Mouse (Mus musculus) kidney, adult 9 months (tissue): ENCODE data around the gene Rab37.

Experiments used
- DNase-seq: peaks from one replicate; pipeline ENCODE4 v3.0.0; 2022

Gene Rab37

DNA sequence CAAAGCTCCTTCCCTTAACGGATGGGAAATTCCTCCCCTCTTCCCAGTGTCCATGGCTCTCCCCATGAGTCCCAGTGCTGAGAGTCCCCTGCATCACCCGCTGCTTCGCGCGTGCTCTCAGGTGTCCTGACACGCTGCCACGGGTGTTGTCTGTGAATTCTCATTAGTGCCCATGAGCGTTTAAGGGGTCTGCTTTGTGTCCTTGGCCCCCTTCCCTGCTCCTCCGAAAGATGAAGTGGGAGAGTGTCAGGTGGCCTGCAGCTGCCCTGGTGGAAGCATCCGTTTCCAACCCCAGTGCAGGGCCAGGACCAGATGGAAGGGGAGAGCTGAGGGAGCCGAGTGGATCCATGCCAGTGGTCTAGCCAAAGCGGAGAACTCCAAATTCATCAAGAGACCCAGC, 116.9 kb downstream of the Rab37 start:
- DNase-seq, result no peak

DNA sequence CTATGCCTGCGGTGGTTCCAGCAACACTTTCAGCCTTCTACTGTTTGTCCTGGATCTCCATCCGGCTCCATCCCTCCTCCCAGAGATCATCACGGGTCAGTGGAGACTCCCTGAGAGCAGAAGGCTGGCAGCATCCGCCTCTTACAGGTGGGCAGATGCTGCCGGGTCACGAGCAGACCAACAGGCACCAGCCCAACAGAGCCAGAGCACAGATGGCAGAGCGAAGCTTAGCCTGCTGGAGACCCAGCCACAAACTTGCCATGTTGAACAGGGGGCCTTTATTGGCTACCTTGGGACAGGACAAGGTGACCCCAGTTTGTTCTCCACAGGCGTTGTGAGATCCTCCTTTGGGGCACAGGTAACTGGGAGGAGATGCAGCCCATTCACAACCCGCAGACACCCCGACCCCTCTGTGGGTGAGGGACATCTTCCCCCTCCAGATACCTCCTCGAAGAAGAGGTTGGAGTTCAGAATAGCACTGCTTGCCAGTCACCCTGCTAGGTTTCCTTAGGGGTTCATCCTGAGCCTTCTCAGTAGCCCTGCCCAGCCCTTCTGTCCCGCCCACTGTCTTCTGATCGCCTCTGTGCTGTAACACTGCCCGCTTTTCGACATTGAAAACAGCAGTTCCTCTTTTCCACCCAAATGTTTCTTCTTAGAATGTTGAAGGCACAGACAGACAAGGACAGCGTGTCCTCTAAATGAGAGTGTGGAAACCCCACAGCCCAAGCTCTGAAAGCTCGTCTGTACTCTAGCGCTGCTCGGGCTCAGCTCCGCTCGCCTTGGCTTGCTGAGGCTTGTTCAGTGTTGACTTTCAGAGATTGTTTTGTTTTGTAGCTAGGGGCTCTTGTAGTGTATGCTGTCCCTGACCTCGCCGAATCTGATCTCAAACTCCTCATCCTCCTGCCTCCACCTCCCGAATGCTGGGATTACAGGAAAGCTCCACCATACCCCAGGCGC, 117.8 kb downstream of the Rab37 start:
- no peak for DNase-seq

DNA sequence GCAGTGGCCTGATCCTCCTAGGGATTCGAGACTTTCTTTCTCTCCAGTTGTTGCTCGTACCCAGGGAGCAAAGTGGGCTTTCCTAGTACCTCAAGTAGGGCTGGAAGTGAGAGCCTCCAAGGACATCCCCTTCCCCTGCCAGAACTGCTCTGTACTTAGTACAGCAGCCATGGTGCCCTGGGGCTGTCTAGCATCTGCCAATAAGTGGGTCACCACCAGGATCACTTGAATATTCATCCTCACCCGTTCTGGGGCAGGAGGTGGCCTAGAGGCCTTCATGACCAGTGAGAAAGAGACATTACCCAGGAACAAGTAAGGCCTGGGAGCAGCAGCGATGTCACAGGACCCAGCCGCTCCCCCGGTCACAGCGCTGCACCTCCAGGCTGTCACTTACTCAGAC, 118.7 kb downstream of the Rab37 start:
- no peak for DNase-seq
